Mouse (Mus musculus) retina, postnatal 1 day (tissue): ENCODE results near the gene Spred2.
"Not testable (repeated sequence)": the region's sequence is repeated elsewhere in the genome, so short reads cannot be mapped to it uniquely, and the experiment has no call there.

Experiments used
- DNase-seq: peaks from one replicate; pipeline ENCODE4 v3.0.0-alpha.2; 2012

Spred2 gene

DNA sequence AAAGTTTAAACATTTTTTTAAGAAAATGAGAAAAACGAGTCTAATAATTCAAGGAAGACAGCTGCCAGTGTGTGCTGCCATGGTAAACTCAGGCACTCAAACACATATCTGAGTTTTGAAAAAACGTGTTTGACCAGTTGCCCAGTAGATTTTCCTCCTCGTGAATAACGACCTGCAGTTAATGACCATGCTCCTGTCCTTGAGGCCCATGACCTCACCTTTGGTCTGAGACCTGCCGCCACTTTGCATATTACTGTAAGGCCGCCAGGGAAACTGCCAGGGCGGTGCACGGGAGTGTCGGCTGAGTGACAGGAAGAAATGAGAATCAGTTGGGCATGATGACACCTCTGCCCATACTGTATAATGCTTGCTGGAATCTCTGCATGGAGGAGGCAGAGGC is 103.5 kb downstream of the Spred2 start:
- no peak for DNase-seq

DNA sequence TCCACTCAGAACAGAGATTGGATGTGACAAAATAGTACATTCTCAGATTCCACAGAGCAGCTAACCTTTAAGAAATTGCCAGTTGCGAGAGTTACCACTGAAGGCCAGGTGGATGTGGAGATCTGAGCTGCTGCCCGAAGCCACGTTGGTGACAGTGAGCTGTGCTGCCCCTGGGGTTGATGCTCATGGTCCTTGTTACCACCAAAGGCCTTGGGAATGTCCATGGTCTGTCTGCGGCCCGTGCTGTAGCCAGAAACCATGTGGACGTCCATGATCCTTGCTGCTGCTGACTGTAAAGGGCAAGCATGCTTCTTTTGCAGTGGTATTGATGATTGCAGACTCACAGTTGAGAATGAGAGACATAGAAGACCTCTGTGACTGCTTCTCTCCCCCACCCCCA is 104.2 kb downstream of the Spred2 start:
- DNase-seq = no peak

GRCm38 (mm10) chr11:20029014-20029413 is 104.8 kb downstream of the Spred2 start:
- no peak for DNase-seq

DNA sequence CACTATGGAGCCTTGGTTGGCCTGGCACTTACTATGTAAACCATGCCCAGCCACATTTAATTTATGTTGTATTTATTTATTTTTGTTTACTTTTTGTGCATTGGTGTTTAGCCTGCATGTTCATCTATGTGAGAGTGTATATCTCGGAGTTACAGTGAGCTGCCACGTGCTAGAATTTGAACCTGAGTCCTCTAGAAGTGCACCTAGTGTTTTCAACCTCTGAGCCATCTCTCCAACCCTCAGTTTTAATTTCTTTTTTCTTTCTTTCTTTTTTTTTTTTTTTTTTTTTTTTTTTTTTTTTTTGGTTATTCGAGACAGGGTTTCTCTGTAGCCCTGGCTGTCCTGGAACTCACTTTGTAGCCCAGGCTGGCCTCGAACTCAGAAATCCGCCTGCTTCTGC is 106.8 kb downstream of the Spred2 start:
- not testable (repeated sequence) for DNase-seq

- DNase-seq = peak; percentile 52
Measured at GRCm38 (mm10) chr11:20031536-20031935, 107.4 kb downstream of the Spred2 start.

- DNase-seq = peak; percentile 63
Measured at GRCm38 (mm10) chr11:20033541-20034160, 109.5 kb downstream of the Spred2 start.

- DNase-seq = no peak
Measured at GRCm38 (mm10) chr11:20034337-20034947, 110.3 kb downstream of the Spred2 start.

GRCm38 (mm10) chr11:20035343-20035928 is 111.3 kb downstream of the Spred2 start:
- peak; percentile 57 for DNase-seq

GRCm38 (mm10) chr11:20035972-20036371 is 111.8 kb downstream of the Spred2 start:
- no peak for DNase-seq

- DNase-seq = no peak
Measured at GRCm38 (mm10) chr11:20037739-20038138, 113.6 kb downstream of the Spred2 start.

DNA sequence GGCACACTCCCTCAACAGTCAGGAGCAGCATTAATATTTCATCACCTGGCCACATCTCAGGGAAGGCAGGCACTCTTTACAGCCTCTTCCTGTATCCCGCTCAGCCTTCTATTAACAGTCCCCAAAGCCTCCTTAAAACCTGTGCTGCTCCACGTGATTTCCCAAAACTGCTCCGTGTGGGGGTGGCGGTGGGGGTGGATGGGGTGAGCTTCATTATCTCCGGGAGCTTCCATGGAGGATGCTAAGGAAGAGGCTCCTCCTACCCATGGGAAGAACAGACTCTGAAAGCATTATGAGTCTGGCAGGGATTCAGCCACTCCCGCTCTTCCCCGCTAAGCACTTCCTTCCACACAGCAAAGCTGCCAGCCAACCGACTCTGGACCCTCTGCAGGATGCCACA is 114.5 kb downstream of the Spred2 start:
- peak; percentile 50 for DNase-seq

DNA sequence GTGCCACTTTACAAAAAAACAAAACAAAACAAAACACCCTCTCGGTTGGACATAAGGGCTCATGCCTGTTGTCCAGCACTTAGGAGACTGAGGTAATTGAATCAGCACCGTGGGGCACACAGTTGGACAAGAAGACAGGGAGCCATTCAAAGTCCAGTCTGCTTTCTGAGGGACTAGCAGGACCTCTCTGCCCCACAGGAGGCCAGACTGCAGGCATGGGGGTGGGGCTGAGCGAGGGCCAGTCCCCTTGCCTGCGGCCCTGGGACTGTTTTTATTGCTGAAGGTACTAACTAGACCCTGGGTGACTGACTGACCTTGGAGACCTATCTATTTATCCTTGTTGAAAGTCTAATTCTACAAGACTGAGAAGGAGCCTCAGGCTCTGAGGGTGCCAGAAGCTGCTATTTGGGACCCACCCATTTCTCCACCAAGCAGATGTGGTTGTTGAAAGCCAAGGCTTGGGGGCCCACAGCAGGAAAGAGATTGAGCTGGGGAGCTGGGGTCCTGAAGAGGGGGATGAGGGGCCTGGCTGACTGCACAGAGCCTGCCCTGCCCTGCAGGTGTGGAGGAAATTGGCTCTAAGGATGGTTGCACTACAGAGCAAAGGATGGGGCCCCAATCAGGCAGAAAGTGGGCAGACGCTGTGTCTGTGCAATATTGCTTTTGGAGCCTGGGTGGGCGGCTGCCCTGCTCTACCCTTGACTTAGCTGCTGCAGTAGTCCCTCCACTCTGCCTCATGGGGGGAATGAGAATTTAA is 117.2 kb downstream of the Spred2 start:
- DNase-seq = no peak

GRCm38 (mm10) chr11:20042106-20042505 is 117.9 kb downstream of the Spred2 start:
- no peak for DNase-seq

DNA sequence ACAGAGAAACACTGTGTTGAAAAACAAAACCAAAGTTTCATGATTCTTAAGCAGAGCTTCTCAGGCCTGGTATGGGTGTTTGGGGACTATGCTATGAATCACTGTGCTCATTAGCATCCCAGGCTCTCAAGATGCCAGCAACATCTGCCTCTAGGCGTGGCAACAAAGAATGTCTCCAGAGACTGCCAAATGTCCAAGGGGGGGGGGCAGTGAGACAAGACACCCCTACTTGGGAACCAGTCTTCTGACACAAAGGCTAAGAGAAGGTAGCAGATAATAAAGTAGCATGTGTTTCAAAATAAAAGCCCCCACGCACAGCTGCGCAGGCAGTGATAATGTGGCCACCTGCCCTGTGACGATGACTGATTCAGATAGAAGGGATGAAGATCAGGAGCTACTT is 119.1 kb downstream of the Spred2 start:
- DNase-seq = no peak

DNA sequence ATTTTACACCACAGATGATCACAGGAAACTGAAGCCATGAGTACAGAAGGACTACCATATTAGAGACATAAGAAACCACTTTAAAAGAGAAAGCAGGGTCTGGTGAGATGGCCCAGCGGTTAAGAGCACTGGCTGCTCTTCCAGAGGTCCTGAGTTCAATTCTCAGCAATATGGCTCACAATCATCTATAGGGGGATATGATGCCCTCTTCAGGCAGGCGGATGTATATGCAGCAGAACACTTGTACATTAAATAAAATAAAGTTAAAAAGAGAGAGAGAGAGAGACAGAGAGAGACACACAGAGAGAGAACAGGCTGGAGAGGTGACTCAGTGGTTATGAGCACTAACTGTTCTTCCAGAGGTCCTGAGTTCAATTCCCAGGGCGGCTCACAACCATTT is 121.4 kb downstream of the Spred2 start:
- no peak for DNase-seq

GRCm38 (mm10) chr11:20052814-20053536 is 128.8 kb downstream of the Spred2 start:
- no peak for DNase-seq

GRCm38 (mm10) chr11:20053951-20054350 is 129.8 kb downstream of the Spred2 start:
- DNase-seq = no peak

GRCm38 (mm10) chr11:20054617-20055016 is 130.4 kb downstream of the Spred2 start:
- DNase-seq = peak; percentile 51

- DNase-seq = no peak
Measured at GRCm38 (mm10) chr11:20056168-20056567, 132.0 kb downstream of the Spred2 start.

- no peak for DNase-seq
Measured at GRCm38 (mm10) chr11:20057429-20057828, 133.3 kb downstream of the Spred2 start.

DNA sequence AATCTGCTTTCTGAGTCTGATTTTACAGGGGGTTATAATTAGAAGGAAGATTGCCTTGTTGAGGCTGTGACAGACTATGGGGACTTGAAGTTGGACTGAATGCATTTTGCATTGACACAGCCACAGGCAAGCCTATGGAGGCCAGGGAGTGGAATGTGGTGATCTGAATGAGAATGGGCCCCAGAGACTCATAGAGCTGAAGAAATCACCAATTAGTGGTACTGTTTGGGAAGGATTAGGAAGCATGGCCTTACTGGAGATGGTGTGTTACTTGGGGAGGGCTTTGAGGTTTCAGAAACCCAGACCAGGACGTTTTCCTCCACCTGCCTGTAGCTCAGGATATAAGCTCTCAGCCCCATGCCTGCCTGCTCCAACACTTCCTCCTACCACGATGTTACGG is 135.6 kb downstream of the Spred2 start:
- DNase-seq = no peak

DNA sequence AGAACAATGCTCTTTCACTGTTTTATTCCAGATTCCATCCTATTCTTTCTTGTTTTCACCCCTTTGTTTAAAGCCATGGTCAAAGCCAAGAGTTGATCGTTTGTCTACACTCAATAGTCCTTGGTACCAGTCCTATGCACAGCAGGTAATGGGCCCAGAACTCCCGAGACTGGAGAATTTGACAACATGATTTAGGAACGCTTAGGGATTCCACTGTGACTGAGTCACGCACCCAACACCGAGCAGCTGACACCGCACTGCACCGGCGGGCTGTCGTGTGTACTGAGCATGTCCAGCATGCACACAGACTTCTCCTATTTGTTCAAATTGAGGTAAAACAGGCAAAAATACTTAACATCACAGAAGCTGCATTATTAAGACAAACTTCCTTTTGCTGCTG is 138.6 kb downstream of the Spred2 start:
- not testable (repeated sequence) for DNase-seq

- not testable (repeated sequence) for DNase-seq
Measured at GRCm38 (mm10) chr11:20064086-20064485, 139.9 kb downstream of the Spred2 start.
